Mouse (Mus musculus): ENCODE data around the gene 2310007B03Rik. TPM values are rescaled to one million over a fixed set of nuclear protein-coding genes. Genes with fewer than 3 reads are reported as not detected.

2310007B03Rik gene
- total and polyA plus RNA-seq, 3 experiments, result not detected

- no peak overlapping the region for H3K4me3 ChIP-seq (ENCODE audit: control insufficient read depth in 1 of 2, insufficient read depth in 1 of 2, low read depth in 2 of 2, low read length in 2 of 2)
- H3K4me1 ChIP-seq (ENCODE audit: control insufficient read depth in 1 of 2, insufficient read depth in 2 of 2, low read length in 2 of 2), result no peaks in the 10 kb centered on the region
- DNase-seq (ENCODE audit: low read depth, low spot score), result no peak
- no peaks in the 10 kb centered on the region for H3K36me3 ChIP-seq (ENCODE audit: control insufficient read depth in 1 of 2, insufficient read depth in 2 of 2, low read length in 2 of 2)
- no peaks in the 10 kb centered on the region for H3K79me2 ChIP-seq (ENCODE audit: control insufficient read depth, insufficient read depth, low read length, poor library complexity)
- TF ChIP-seq POLR2A (IDR thresholded peaks at IDR 0.05; ENCODE audit: control insufficient read depth in 1 of 2, insufficient read depth in 1 of 2, low read depth in 1 of 2, low read length in 2 of 2, poor library complexity in 1 of 2), result no peak
- no peak for TF ChIP-seq SIN3A (IDR thresholded peaks at IDR 0.05; ENCODE audit: low read length)
- TF ChIP-seq NELFE (IDR thresholded peaks at IDR 0.05; ENCODE audit: low read depth, low read length), result no peak
- TF ChIP-seq KAT2A (conservative IDR thresholded peaks at IDR 0.05; ENCODE audit: low read depth, low read length), result no peak
- no peak for TF ChIP-seq USF1 (IDR thresholded peaks at IDR 0.05; ENCODE audit: low read depth, low read length)
- TF ChIP-seq ZKSCAN1 (IDR thresholded peaks at IDR 0.05; ENCODE audit: low read depth, low read length), result no peak
- TF ChIP-seq HCFC1 (IDR thresholded peaks at IDR 0.05; ENCODE audit: low read depth, low read length), result no peak
- no peak for TF ChIP-seq MXI1 (IDR thresholded peaks at IDR 0.05; ENCODE audit: low read depth, low read length)
- TF ChIP-seq ZMIZ1 (IDR thresholded peaks at IDR 0.05; ENCODE audit: low read depth, low read length), result no peak
- TF ChIP-seq ETS1 (IDR thresholded peaks at IDR 0.05; ENCODE audit: low read depth, low read length), result no peak
- no peak for TF ChIP-seq E2F4 (IDR thresholded peaks at IDR 0.05; ENCODE audit: borderline replicate concordance, low read depth, low read length)
- H3K27me3 ChIP-seq (ENCODE audit: control insufficient read depth in 1 of 2, insufficient read depth in 2 of 2, low read length in 2 of 2), result no peaks in the 10 kb centered on the region
- no peaks in the 10 kb centered on the region for H3K9me3 ChIP-seq (replicated peaks; ENCODE audit: insufficient read depth, low read length)
- no peak overlapping the region for H3K27ac ChIP-seq (ENCODE audit: control insufficient read depth, low read depth, low read length)
- H3K9ac ChIP-seq (ENCODE audit: control insufficient read depth, low read depth, low read length, poor library complexity, severe bottlenecking), result no peak overlapping the region
Observed at GRCm38 (mm10) chr1:93123179-93123854, 37.4 kb downstream of the 2310007B03Rik start.

GRCm38 (mm10) chr1:93118816-93119215 is 41.9 kb downstream of the 2310007B03Rik start:
- DNase-seq (ENCODE audit: low read depth, low spot score), result no peak
- H3K79me2 ChIP-seq (ENCODE audit: control insufficient read depth, insufficient read depth, low read length, poor library complexity), result no peaks in the 10 kb centered on the region
- H3K27me3 ChIP-seq (ENCODE audit: control insufficient read depth in 1 of 2, insufficient read depth in 2 of 2, low read length in 2 of 2), result no peaks in the 10 kb centered on the region
- H3K4me3 ChIP-seq (ENCODE audit: control insufficient read depth in 1 of 2, insufficient read depth in 1 of 2, low read depth in 2 of 2, low read length in 2 of 2), result no peak overlapping the region
- TF ChIP-seq NELFE (IDR thresholded peaks at IDR 0.05; ENCODE audit: low read depth, low read length), result no peak
- no peak for TF ChIP-seq POLR2A (IDR thresholded peaks at IDR 0.05; ENCODE audit: control insufficient read depth in 1 of 2, insufficient read depth in 1 of 2, low read depth in 1 of 2, low read length in 2 of 2, poor library complexity in 1 of 2)
- TF ChIP-seq RAD21 (IDR thresholded peaks at IDR 0.05; ENCODE audit: low read depth, low read length), result no peak
- TF ChIP-seq KAT2A (conservative IDR thresholded peaks at IDR 0.05; ENCODE audit: low read depth, low read length), result no peak
- TF ChIP-seq SIN3A (IDR thresholded peaks at IDR 0.05; ENCODE audit: low read length), result no peak
- TF ChIP-seq MYC (IDR thresholded peaks at IDR 0.05; ENCODE audit: low read depth, low read length), result no peak
- TF ChIP-seq MAX (IDR thresholded peaks at IDR 0.05; ENCODE audit: low read length), result no peak
- no peak for TF ChIP-seq ZKSCAN1 (IDR thresholded peaks at IDR 0.05; ENCODE audit: low read depth, low read length)
- no peak for TF ChIP-seq TAL1 (IDR thresholded peaks at IDR 0.05; ENCODE audit: low read length)
- TF ChIP-seq E2F4 (IDR thresholded peaks at IDR 0.05; ENCODE audit: borderline replicate concordance, low read depth, low read length), result no peak
- TF ChIP-seq CTCF (IDR thresholded peaks at IDR 0.05 in 2 of 3, conservative IDR thresholded peaks at IDR 0.05 in 1 of 3; ENCODE audit: control insufficient read depth in 1 of 3, insufficient read depth in 1 of 3, low read depth in 2 of 3, low read length in 3 of 3, poor library complexity in 1 of 3, severe bottlenecking in 1 of 3), result no peak
- no peak for TF ChIP-seq POLR2AphosphoS2 (IDR thresholded peaks at IDR 0.05; ENCODE audit: low read length)
- TF ChIP-seq ZMIZ1 (IDR thresholded peaks at IDR 0.05; ENCODE audit: low read depth, low read length), result no peak
- no peak for TF ChIP-seq EP300 (IDR thresholded peaks at IDR 0.05; ENCODE audit: low read depth in 1 of 2, low read length in 2 of 2)
- no peak for TF ChIP-seq MAFK (IDR thresholded peaks at IDR 0.05; ENCODE audit: borderline replicate concordance, low read depth, low read length)
- H3K9ac ChIP-seq (ENCODE audit: control insufficient read depth, low read depth, low read length, poor library complexity, severe bottlenecking), result no peak overlapping the region
- H3K9me3 ChIP-seq (replicated peaks; ENCODE audit: insufficient read depth, low read length), result no peaks in the 10 kb centered on the region
- no peak overlapping the region for H3K27ac ChIP-seq (ENCODE audit: control insufficient read depth, low read depth, low read length)
- H3K4me1 ChIP-seq (ENCODE audit: control insufficient read depth in 1 of 2, insufficient read depth in 2 of 2, low read length in 2 of 2), result no peaks in the 10 kb centered on the region; a peak in 1 of 4 replicates
- H3K36me3 ChIP-seq (ENCODE audit: control insufficient read depth in 1 of 2, insufficient read depth in 2 of 2, low read length in 2 of 2), result no peaks in the 10 kb centered on the region

All from MEL (cell line).